Mouse (Mus musculus): ENCODE results near the gene Cracr2b. TPM values are rescaled to one million over a fixed set of nuclear protein-coding genes. Genes with fewer than 3 reads are reported as not detected.

The Cracr2b gene
- polyA plus RNA-seq, 1 experiment from 2014 or later = 3.5 TPM

DNA sequence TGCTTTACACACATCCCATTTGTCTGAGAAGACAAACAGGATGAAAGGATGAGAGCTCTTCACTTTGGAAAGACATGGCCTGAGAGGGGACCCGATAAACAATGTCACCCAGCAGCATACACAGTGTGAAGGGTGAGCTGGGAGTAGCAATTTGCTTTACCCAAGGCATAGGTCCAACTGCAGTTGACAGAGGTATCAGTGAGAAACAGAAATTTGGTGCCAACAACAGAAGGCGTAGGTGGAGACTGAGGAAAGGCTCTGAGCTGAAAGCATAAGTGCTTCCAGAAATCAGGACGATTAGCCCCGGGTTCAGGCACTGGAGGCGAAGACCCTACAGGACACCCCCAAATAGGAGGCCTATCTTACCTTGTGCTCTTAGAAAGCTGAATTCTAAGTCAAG lies 49.3 kb downstream of the Cracr2b start:
- no peaks in the 10 kb centered on the region for H3K9me3 ChIP-seq (replicated peaks; ENCODE audit: control insufficient read depth, low read length)
- no peaks in the 10 kb centered on the region for H3K36me3 ChIP-seq (replicated peaks; ENCODE audit: control insufficient read depth, insufficient read depth, low read depth, low read length)
- 87% methylated on average over 5 of the region's 5 CpGs for WGBS
- no peak overlapping the region for H3K4me2 ChIP-seq (ENCODE audit: low read depth, low read length)
- no peaks in the 10 kb centered on the region for H3K27me3 ChIP-seq (ENCODE audit: control insufficient read depth, insufficient read depth, low read length)
- H3K27ac ChIP-seq (replicated peaks; ENCODE audit: low read depth, low read length) = no peak overlapping the region
- DNase-seq (ENCODE audit: low spot score) (no peak), ATAC-seq (replicated peaks; ENCODE audit: insufficient number of reproducible peaks, low FRiP score, low TSS enrichment, low read depth) (no peak)
- H3K4me1 ChIP-seq (ENCODE audit: control insufficient read depth, insufficient read depth, low read length) = no peaks in the 10 kb centered on the region
- H3K9ac ChIP-seq (replicated peaks; ENCODE audit: low read length) = no peak overlapping the region
- no peak overlapping the region for H3K4me3 ChIP-seq (ENCODE audit: low read depth, low read length)

DNA sequence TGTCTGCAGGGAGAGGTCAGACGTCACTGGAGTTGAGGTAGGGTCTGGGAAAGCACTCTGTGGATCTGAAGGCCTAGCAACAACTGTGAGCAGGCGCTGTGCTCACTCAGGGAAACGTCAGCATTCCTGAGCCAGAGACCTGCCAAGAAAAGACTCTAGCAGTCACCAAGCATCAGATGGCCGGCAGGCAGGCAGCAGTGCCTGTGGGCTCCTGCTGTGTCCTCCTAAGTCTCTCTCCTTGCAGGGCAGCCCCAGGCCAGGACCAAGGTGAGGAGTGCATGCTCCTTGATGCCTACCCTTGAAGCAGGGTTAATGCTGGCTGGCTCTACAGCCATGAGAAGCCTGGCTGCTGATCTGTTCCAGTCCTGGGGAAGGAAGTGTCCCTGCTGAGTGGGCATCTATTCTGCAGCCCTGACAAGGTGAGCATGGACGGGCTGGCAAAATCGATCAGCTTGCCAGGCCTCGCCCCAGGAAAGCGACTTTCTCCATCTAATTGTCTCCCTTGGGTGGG lies 49.8 kb downstream of the Cracr2b start:
- Histone ChIP-seq H3K36me3 (replicated peaks; ENCODE audit: control insufficient read depth, insufficient read depth, low read depth, low read length) (no peaks in the 10 kb centered on the region), H3K27ac (replicated peaks; ENCODE audit: low read depth, low read length) (no peak overlapping the region), H3K9me3 (replicated peaks; ENCODE audit: control insufficient read depth, low read length) (no peaks in the 10 kb centered on the region), H3K4me1 (ENCODE audit: control insufficient read depth, insufficient read depth, low read length) (no peaks in the 10 kb centered on the region), H3K9ac (replicated peaks; ENCODE audit: low read length) (no peak overlapping the region), H3K4me2 (ENCODE audit: low read depth, low read length) (no peak overlapping the region), H3K4me3 (ENCODE audit: low read depth, low read length) (no peak overlapping the region), H3K27me3 (ENCODE audit: control insufficient read depth, insufficient read depth, low read length) (no peaks in the 10 kb centered on the region)
- 75% methylated on average over 8 of the region's 8 CpGs for WGBS
- ATAC-seq (replicated peaks; ENCODE audit: insufficient number of reproducible peaks, low FRiP score, low TSS enrichment, low read depth) = no peak
- DNase-seq (ENCODE audit: low spot score) = no peak

Other genes starting within 250 kb of the Cracr2b start
- 2.5 and 2.6 TPM in 2 replicates for gene Lmntd2, start 247.0 kb upstream of the Cracr2b start, polyA plus RNA-seq (2014; fragmentation: Nextera tagmentation; extraction: Ambion mirVana)
- 33.0 and 34.5 TPM in 2 replicates for gene Rassf7, start 245.2 kb upstream of the Cracr2b start, polyA plus RNA-seq (2014; fragmentation: Nextera tagmentation; extraction: Ambion mirVana)
- gene Phrf1, start 232.3 kb upstream of the Cracr2b start, polyA plus RNA-seq (2014; fragmentation: Nextera tagmentation; extraction: Ambion mirVana) = 63.4 and 76.7 TPM in 2 replicates
- 0.46 and 0.66 TPM in 2 replicates for gene Irf7, start 194.6 kb upstream of the Cracr2b start, polyA plus RNA-seq (2014; fragmentation: Nextera tagmentation; extraction: Ambion mirVana)
- gene Cdhr5, start 184.3 kb upstream of the Cracr2b start, polyA plus RNA-seq (2014; fragmentation: Nextera tagmentation; extraction: Ambion mirVana) = not detected in 2 replicates
- gene Sct, start 182.0 kb upstream of the Cracr2b start, polyA plus RNA-seq (2014; fragmentation: Nextera tagmentation; extraction: Ambion mirVana) = 4.5 and 6.7 TPM in 2 replicates
- 0.62 and 0.89 TPM in 2 replicates for gene Drd4, start 169.1 kb upstream of the Cracr2b start, polyA plus RNA-seq (2014; fragmentation: Nextera tagmentation; extraction: Ambion mirVana)
- gene Deaf1, start 133.4 kb upstream of the Cracr2b start, polyA plus RNA-seq (2014; fragmentation: Nextera tagmentation; extraction: Ambion mirVana) = 53.9 and 60.8 TPM in 2 replicates
- gene Tmem80, start 133.4 kb upstream of the Cracr2b start, polyA plus RNA-seq (2014; fragmentation: Nextera tagmentation; extraction: Ambion mirVana) = 24.0 and 26.6 TPM in 2 replicates
- gene Eps8l2, start 122.2 kb upstream of the Cracr2b start, polyA plus RNA-seq (2014; fragmentation: Nextera tagmentation; extraction: Ambion mirVana) = 3.4 and 3.5 TPM in 2 replicates
- gene Taldo1, start 68.9 kb upstream of the Cracr2b start, polyA plus RNA-seq (2014; fragmentation: Nextera tagmentation; extraction: Ambion mirVana) = 340 and 364 TPM in 2 replicates
- gene Gatd1, start 47.0 kb upstream of the Cracr2b start, polyA plus RNA-seq (2014; fragmentation: Nextera tagmentation; extraction: Ambion mirVana) = 44.6 and 51.0 TPM in 2 replicates
- gene Cend1, start 31.6 kb upstream of the Cracr2b start, polyA plus RNA-seq (2014; fragmentation: Nextera tagmentation; extraction: Ambion mirVana) = 2.5 and 3.7 TPM in 2 replicates
- 27.4 and 30.4 TPM in 2 replicates for gene Slc25a22, start 23.2 kb upstream of the Cracr2b start, polyA plus RNA-seq (2014; fragmentation: Nextera tagmentation; extraction: Ambion mirVana)
- 9.1 and 10.1 TPM in 2 replicates for gene Pidd1, start 17.1 kb upstream of the Cracr2b start, polyA plus RNA-seq (2014; fragmentation: Nextera tagmentation; extraction: Ambion mirVana)
- gene Rplp2, start 13.7 kb upstream of the Cracr2b start, polyA plus RNA-seq (2014; fragmentation: Nextera tagmentation; extraction: Ambion mirVana) = 1,064 and 1,069 TPM in 2 replicates
- 10.5 and 11.1 TPM in 2 replicates for gene Pnpla2, start 5.9 kb upstream of the Cracr2b start, polyA plus RNA-seq (2014; fragmentation: Nextera tagmentation; extraction: Ambion mirVana)
- 39.2 and 42.4 TPM in 2 replicates for gene Cd151, start 6.3 kb downstream of the Cracr2b start, polyA plus RNA-seq (2014; fragmentation: Nextera tagmentation; extraction: Ambion mirVana)
- 60.6 and 67.2 TPM in 2 replicates for gene Polr2l, start 14.0 kb downstream of the Cracr2b start, polyA plus RNA-seq (2014; fragmentation: Nextera tagmentation; extraction: Ambion mirVana)
- 24.8 and 27.3 TPM in 2 replicates for gene Tspan4, start 14.1 kb downstream of the Cracr2b start, polyA plus RNA-seq (2014; fragmentation: Nextera tagmentation; extraction: Ambion mirVana)
- 25.8 and 28.0 TPM in 2 replicates for gene Chid1, start 78.8 kb downstream of the Cracr2b start, polyA plus RNA-seq (2014; fragmentation: Nextera tagmentation; extraction: Ambion mirVana)
- gene Ap2a2, start 101.1 kb downstream of the Cracr2b start, polyA plus RNA-seq (2014; fragmentation: Nextera tagmentation; extraction: Ambion mirVana) = 68.8 and 74.7 TPM in 2 replicates
- gene Muc6, start 194.2 kb downstream of the Cracr2b start, polyA plus RNA-seq (2014; fragmentation: Nextera tagmentation; extraction: Ambion mirVana) = 0.08 TPM in 2 replicates
- 0.28 TPM in 1 of 2 replicates, not detected in the other for gene Muc2, start 229.2 kb downstream of the Cracr2b start, polyA plus RNA-seq (2014; fragmentation: Nextera tagmentation; extraction: Ambion mirVana)

Data from embryonic facial prominence, embryonic 11.5 days (tissue).